Mouse (Mus musculus) layer of hippocampus, postnatal 25 days (tissue): ENCODE data around the gene Ppp1r14a. TPM values are rescaled to one million over a fixed set of nuclear protein-coding genes. Genes with fewer than 3 reads are reported as not detected.
A peak's percentile ranks its signal among the peaks of the same experiment; 100 is the strongest.

Source experiments
- DNase-seq, 2 experiments: peaks; one replicate each; pipeline ENCODE4 v3.0.0; 2022; ENCODE audit warnings: mixed read lengths in 2 of 2, low spot score in 1 of 2; ENCODE audit errors: extremely low spot score in 1 of 2
- total RNA-seq, 2 experiments: library from RNA; stranded (reverse); gene quantifications; 2 replicates each; pipeline ENCODE4 v1.2.3; 2021

Ppp1r14a gene
- total RNA-seq, 2 experiments from 2014 or later, result 28.5 to 30.7 TPM

DNA sequence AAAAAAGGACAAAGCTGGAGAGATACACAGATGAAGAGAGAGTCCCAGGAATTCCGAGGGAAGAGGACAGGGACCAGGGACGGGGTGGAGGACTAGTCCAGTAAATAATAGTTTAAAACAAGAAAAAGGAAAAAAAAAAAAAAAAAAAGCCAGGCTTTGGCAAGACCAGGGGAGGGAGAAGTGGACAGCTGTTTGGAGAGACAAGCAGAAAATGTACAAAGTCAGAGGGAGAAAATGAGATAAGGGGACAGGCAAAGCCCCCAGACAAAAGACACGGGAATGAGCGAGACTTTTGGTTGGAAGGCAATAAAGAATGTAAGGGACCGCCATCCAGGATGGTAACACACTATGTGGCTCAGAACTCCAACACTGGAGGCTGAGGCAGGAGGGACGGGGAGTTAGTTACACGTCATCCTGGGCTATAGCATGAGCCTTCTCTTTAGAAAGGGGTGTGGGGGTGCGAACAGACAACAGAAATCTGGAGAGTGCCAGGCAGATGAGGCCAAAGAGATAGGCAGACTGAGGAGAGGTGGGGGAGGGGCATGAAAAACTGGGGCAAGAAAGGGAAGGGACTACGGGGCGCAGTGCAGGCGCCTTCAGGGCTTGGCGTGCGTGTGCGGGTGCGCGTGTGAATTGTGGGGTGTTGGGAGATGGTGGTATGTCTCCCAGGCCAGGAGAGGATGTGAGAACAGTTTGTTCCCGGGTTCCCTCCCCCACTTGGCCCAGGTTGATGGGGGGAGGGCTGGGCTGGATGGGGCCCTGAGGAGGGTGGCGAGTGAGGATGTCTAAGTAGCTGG lies 29.2 kb downstream of the Ppp1r14a start:
- DNase-seq, result peak in 1 of 2 experiments; percentile 50

DNA sequence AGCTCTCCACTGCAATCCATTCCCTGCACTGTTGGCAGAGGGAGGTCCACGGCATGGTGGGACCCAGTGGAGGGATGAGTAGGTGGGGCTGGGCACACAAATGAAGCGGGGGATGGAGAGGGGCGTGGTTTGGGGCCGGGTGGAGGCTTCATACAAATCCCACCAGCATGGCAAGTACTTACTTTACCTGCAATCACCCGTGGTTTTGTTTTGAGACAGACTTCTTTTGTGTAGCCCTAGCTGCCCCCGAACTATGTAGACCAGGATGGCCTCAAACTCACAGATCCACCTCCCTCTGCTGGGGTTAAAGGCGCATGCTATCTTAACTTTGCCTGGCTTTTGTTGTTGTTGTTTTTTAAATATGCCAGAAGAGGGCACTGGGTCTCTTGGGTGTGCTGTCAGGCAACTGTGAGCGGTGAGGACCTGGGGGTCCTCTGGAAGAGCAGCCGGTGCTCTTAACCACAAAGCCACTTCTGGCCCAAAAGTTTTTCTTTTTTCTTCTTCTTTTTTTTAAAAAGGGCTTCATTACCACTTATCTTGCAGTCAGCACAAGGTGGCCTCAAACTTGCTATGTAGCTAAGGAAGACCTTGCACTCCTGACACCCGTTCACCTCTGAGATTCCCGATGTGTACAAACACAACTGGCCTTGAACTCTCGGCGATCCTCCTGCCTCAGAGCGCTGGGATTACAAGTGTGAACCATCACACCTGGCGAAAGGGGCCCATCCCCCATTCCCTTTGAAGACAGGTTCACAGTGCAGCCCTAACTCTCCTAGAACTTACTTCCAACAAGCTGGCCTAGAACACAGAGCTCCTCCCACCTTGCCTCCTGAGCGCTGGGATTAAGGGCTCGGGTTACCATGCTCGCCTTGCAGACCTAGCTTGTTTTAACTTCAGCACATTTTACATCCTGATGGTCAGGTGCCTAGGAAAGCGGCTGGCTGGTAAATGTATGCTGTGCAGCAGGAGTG lies 30.5 kb downstream of the Ppp1r14a start:
- no peak for DNase-seq

- DNase-seq, result no peak
Observed at GRCm38 (mm10) chr7:29327087-29327486, 38.0 kb downstream of the Ppp1r14a start.

DNA sequence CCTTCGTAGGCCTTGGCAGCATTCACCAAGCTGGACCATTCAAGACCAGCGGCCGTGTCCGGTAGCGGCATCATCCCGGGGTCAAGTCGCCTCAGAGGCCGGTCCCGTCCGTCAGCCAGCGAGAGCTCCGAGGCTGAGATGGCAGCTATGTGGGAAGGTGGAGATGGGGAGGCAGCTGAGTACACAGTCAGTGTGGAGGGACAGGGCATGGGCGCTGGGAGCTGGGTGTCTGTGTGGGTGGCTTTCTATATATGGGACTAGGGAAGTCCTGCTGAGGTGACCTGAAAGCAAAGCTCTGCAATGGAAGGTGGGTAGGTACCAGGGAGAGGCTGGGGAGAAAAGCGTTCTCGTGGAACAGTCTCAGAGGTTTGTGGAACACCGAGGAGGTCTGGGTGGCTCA lies 39.9 kb downstream of the Ppp1r14a start:
- no peak for DNase-seq

DNA sequence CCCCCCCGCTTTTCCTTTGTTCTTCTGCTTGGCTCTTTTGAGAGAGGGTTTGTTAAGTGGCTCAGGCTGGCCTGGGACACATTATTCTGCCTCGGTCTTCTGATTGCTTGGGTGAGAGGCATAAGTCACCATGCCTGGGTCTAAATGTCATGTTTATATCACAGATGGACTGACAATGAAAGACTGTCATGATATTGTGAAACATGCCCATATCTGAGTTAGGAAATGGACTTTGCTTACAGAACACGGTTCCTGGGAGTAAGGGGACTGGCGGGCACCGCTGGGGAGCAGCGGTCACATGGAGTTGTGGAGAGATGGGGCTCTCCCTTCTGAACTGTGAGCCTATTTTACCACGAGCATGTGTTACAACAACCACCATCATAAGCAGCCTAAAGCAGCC lies 45.0 kb downstream of the Ppp1r14a start:
- no peak for DNase-seq

GRCm38 (mm10) chr7:29335276-29335675 lies 46.2 kb downstream of the Ppp1r14a start:
- DNase-seq, result no peak

DNA sequence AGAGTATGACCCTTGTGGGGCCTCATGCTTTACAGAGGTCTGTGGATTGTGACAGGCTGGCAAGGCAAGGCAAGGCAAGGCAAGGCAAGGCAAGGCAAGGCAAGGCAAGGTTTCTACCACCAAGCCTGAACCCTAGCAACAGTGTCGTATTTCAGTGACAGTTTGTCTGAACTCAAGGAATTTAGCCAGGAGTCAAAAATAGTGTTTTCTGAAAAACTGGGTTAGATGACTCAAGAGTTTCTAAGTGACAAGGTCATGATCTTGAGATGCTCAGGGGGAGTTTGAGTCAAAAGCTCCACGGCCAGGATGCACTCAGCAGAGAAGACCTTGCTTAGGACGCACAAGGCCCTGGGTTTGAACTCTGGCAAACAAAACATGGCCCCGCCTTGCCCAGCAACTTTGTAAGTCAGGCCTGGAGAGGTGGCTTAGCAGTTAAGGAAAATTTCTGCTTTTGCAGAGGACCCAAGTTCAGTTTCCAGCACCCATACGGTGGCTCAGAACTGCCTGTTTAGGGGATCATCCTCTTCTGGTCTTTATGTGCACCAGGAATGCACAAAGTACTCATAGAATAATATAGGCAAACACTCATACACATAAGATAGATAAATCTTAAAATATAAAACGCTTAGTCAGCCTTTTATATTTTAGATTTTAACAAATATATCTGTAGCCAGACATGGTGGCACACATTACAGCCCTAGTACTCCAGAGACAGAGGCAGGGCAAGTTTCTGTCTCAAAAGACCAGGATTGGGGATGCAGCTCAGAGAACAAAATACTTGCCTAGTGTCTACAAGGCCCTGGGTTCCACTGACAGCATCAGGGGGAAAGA lies 46.9 kb downstream of the Ppp1r14a start:
- DNase-seq, result no peak

- no peak for DNase-seq
Observed at GRCm38 (mm10) chr7:29336795-29337319, 47.7 kb downstream of the Ppp1r14a start.

- no peak for DNase-seq
Observed at GRCm38 (mm10) chr7:29337766-29338165, 48.7 kb downstream of the Ppp1r14a start.

DNA sequence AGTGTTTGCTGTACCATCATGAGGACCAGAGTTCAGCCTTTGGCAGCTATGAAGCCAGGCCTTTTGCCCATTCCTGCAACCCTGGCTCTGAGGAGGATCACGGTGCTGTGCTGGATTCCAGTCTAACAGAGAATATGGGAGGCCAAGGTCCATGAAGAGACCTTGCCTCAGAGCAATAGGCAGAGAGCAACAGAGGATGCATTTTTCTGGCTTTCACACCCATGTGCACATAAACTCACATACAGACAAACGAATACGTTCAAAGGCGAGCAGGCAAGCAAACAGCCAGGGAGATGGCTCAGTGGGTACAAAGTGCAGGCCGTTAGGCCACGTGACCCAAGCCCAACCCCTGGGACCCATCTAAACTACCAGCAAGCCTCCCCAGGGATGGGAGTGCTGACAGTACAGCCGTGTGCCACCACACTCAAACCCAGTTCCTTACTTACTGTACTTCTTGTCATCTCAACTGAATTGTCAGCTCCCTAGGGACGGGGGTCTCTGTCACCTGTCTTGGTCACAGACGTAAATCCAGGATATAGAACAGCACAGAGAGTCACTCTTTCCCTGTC lies 49.3 kb downstream of the Ppp1r14a start:
- DNase-seq, result no peak

DNA sequence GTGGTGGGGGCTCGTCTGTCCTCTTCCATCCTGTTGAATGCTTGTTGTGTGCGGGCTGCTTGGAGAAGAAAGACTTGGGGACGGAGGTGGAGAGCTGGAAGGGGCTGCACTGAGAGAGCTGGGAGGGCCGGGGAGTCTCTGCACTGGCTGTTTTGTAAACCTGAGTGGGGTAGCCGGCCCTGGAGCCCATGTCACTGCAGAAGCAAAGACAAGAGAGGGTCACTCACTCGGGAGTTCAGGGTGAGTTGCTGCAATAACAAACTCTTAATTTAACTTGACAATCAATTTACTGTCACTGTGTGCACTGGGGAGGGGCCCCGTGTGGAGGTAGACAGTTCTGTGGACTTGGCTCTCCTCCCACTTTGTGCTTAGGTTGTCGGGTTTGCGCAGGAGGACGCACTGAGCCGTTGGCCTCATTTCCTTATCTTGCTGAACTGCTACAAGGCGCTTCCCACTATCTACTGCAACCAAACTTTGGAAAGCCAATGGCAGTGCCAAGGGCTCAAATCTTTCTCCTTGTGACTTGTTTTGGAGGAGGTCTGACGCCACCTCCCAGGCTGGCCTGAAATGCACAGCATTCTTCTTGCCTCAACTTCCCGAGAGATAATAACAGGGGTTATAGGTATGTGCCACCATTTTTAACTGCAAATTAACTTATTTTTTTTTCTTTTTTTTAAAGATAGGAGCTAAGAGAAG lies 50.0 kb downstream of the Ppp1r14a start:
- no peak for DNase-seq

GRCm38 (mm10) chr7:29340247-29340646 lies 51.1 kb downstream of the Ppp1r14a start:
- DNase-seq, result no peak

GRCm38 (mm10) chr7:29340838-29341237 lies 51.7 kb downstream of the Ppp1r14a start:
- no peak for DNase-seq

DNA sequence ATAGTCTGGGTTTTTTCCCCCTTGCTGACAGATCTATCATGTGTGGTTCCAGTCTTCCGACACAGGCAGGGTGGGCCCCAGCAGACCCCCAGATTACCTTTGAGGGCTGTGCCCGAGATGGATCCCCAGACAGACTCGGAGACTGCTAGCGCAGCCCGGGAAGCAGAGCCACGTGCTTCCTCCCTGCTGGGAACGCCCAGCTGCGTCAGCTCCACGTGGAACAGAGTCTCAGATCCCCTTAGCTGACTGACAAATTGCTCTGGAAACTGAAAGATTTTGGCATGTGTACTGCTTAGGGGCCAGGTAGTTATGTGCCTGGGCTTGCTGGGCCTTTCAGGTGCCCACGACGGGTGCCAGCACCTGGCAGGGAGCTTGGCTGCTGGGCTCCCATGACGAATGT lies 52.6 kb downstream of the Ppp1r14a start:
- DNase-seq, result no peak

GRCm38 (mm10) chr7:29342489-29343092 lies 53.5 kb downstream of the Ppp1r14a start:
- DNase-seq, result no peak
